Mouse (Mus musculus) liver, embryonic 14.5 days (tissue): Measurements from ENCODE around the gene Dntt. TPM values are rescaled to one million over a fixed set of nuclear protein-coding genes. Genes with fewer than 3 reads are reported as not detected.

ENCODE experiments used
- ATAC-seq: fragments of 200-750 bp; cut with Nextera tagmentation; 2 replicates; pipeline ENCODE4 v1.8.0; 2017; ENCODE audit warnings: moderate number of reproducible peaks, mild to moderate bottlenecking, moderate library complexity; ENCODE audit not compliant: insufficient read depth
- DNase-seq, 3 experiments: peaks; one replicate each; pipeline ENCODE4 v3.0.0-alpha.2; 2012 to 2013; ENCODE audit warnings: low read depth in 3 of 3, low spot score in 3 of 3
- H3K27ac ChIP-seq: fragments of 300-500 bp; sonication (generic); 2 replicates; pipeline ENCODE4 v1.5.1; 2014; ENCODE audit warnings: moderate library complexity, mild to moderate bottlenecking, control low read depth, inconsistent platforms
- H3K27me3 ChIP-seq: fragments of 300-500 bp; sonication (generic); 2 replicates; pipeline ENCODE4 v1.6.1; 2014; ENCODE audit warnings: mild to moderate bottlenecking, low read length, moderate library complexity; ENCODE audit not compliant: control insufficient read depth, insufficient read depth
- H3K36me3 ChIP-seq: fragments of 300-500 bp; sonication (generic); replicated peaks from 2 replicates; pipeline ENCODE4 v1.6.1; 2014; ENCODE audit warnings: low read depth; ENCODE audit not compliant: control insufficient read depth, insufficient read depth
- H3K4me1 ChIP-seq, 2 experiments: fragments of 200-500 bp in 1 of 2; fragments of 300-500 bp in 1 of 2; sonication (generic) in 1 of 2; replicated peaks; 2 replicates each; pipeline ENCODE4 v1.6.1; 2012 to 2014; ENCODE audit warnings: antibody characterized with exemption in 1 of 2, inconsistent platforms in 1 of 2, low read length in 1 of 2; ENCODE audit not compliant: control insufficient read depth in 2 of 2, insufficient read depth in 2 of 2
- H3K4me2 ChIP-seq: fragments of 300-500 bp; sonication (generic); 2 replicates; pipeline ENCODE4 v1.6.1; 2014; ENCODE audit warnings: low read depth, mild to moderate bottlenecking, control low read depth, moderate library complexity
- H3K4me3 ChIP-seq, 2 experiments: fragments of 200-500 bp in 1 of 2; fragments of 300-500 bp in 1 of 2; sonication (generic) in 1 of 2; 2 replicates each; pipeline ENCODE4 v1.5.1; 2012 to 2014; ENCODE audit warnings: low read depth in 2 of 2, low read length in 2 of 2, mild to moderate bottlenecking in 2 of 2, control low read depth in 1 of 2, inconsistent platforms in 1 of 2, moderate library complexity in 1 of 2; ENCODE audit not compliant: insufficient read depth in 1 of 2
- H3K9ac ChIP-seq: fragments of 300-500 bp; sonication (generic); replicated peaks from 2 replicates; pipeline ENCODE4 v1.6.1; 2014; ENCODE audit warnings: mild to moderate bottlenecking, control low read depth, moderate library complexity
- H3K9me3 ChIP-seq: fragments of 300-500 bp; sonication (generic); 2 replicates; pipeline ENCODE4 v1.6.1; 2016; ENCODE audit warnings: low read length, mixed read lengths; ENCODE audit not compliant: control insufficient read depth
- CTCF ChIP-seq: IDR thresholded peaks from 2 replicates; pipeline ENCODE4 v1.5.1; 2016; ENCODE audit warnings: antibody characterized with exemption, low read depth, control low read depth
- EP300 ChIP-seq: IDR thresholded peaks from 2 replicates; pipeline ENCODE4 v1.6.1; 2016; ENCODE audit warnings: antibody characterized with exemption, low read depth
- WGBS: fragments of 180-500 bp; shearing (Covaris S2); extraction: QIAGEN DNeasy Blood & Tissue Kit; methylation state at CpG from one replicate; pipeline ENCODE4 v1.1.7; 2014; ENCODE audit not compliant: insufficient replicate concordance; 5-methylcytosine and 5-hydroxymethylcytosine counted together
- polyA plus RNA-seq, 2 experiments: library from polyadenylated mRNA; depleted of rRNA in 1 of 2; stranded (reverse) in 1 of 2; unstranded in 1 of 2; fragments of >200 nt; fragmentation: Nextera tagmentation in 1 of 2; extraction: Ambion mirVana in 1 of 2; gene quantifications; 2 replicates each; pipeline versions ENCODE4 v1.2.1 to v1.2.3; 2012 to 2014

The Dntt gene
- polyA plus RNA-seq, 2 experiments, result 0.09 TPM; not detected in 1

- TF ChIP-seq CTCF, result no peak
- no peak for TF ChIP-seq EP300
- Histone ChIP-seq H3K9ac (no peak overlapping the region), H3K36me3 (no peaks in the 10 kb centered on the region), H3K4me2 (no peak overlapping the region), H3K9me3 (no peaks in the 10 kb centered on the region), H3K27me3 (no peaks in the 10 kb centered on the region; the same call in 1 of the 2 replicates), H3K4me3 (no peak overlapping the region), H3K4me1 (peaks cover 12 to 23% of the 10 kb centered on the region in 2 experiments), H3K27ac (no peak overlapping the region)
- ATAC-seq, result no peak
- DNase-seq, result no peak
- WGBS, result 24% methylated on average over 5 of the region's 5 CpGs
Measured at GRCm38 (mm10) chr19:40998469-40999170, 30.5 kb upstream of the Dntt start.

GRCm38 (mm10) chr19:40999569-40999968, 29.5 kb upstream of the Dntt start:
- peak; percentile 93 for ATAC-seq
- H3K4me2 ChIP-seq, result no peak overlapping the region
- TF ChIP-seq EP300, result peak; percentile 39; the same call in 1 of the 2 replicates
- TF ChIP-seq CTCF, result peak; percentile 70
- H3K27me3 ChIP-seq, result no peaks in the 10 kb centered on the region
- H3K27ac ChIP-seq, result no peak overlapping the region
- H3K4me3 ChIP-seq, result no peak overlapping the region
- peak; percentile 40 to 63 (median 50) for DNase-seq
- WGBS, result 28% methylated on average over 3 of the region's 3 CpGs
- no peaks in the 10 kb centered on the region for H3K36me3 ChIP-seq
- peaks cover 12 to 21% of the 10 kb centered on the region in 2 experiments for H3K4me1 ChIP-seq
- no peak overlapping the region for H3K9ac ChIP-seq
- no peaks in the 10 kb centered on the region for H3K9me3 ChIP-seq

- Histone ChIP-seq H3K36me3 (no peaks in the 10 kb centered on the region), H3K9ac (no peak overlapping the region), H3K4me3 (no peak overlapping the region), H3K9me3 (no peaks in the 10 kb centered on the region), H3K4me1 (peaks cover 7 to 13% of the 10 kb centered on the region in 2 experiments), H3K4me2 (no peak overlapping the region), H3K27ac (no peak overlapping the region), H3K27me3 (no peaks in the 10 kb centered on the region)
- DNase-seq (no peak), ATAC-seq (no peak)
- TF ChIP-seq EP300, result no peak
- no peak for TF ChIP-seq CTCF
- WGBS, result 66% methylated on average over 3 of the region's 3 CpGs
Measured at GRCm38 (mm10) chr19:41003694-41004315, 25.3 kb upstream of the Dntt start.

- DNase-seq (no peak), ATAC-seq (no peak)
- H3K4me2 ChIP-seq, result no peak overlapping the region
- no peaks in the 10 kb centered on the region for H3K36me3 ChIP-seq
- H3K9ac ChIP-seq, result no peak overlapping the region
- WGBS, result 43% methylated on average over 4 of the region's 4 CpGs
- TF ChIP-seq EP300, result no peak
- TF ChIP-seq CTCF, result no peak
- H3K27ac ChIP-seq, result no peak overlapping the region
- H3K4me1 ChIP-seq, result no peaks in the 10 kb centered on the region
- no peaks in the 10 kb centered on the region for H3K27me3 ChIP-seq
- no peaks in the 10 kb centered on the region for H3K9me3 ChIP-seq
- H3K4me3 ChIP-seq, result no peak overlapping the region
Measured at GRCm38 (mm10) chr19:41006621-41007020, 22.5 kb upstream of the Dntt start.

- DNase-seq (no peak), ATAC-seq (no peak)
- Histone ChIP-seq H3K36me3 (no peaks in the 10 kb centered on the region), H3K9me3 (no peaks in the 10 kb centered on the region), H3K27ac (no peak overlapping the region), H3K4me1 (no peaks in the 10 kb centered on the region), H3K4me3 (no peak overlapping the region), H3K4me2 (no peak overlapping the region), H3K27me3 (no peaks in the 10 kb centered on the region), H3K9ac (no peak overlapping the region)
- whole genome bisulfite sequencing, result 22% methylated on average over 6 of the region's 6 CpGs
- TF ChIP-seq EP300 (no peak), CTCF (no peak)
Measured at GRCm38 (mm10) chr19:41007326-41007725, 21.7 kb upstream of the Dntt start.
